Mouse (Mus musculus) cerebellum, adult 8-10 months (tissue): ENCODE measurements around the gene Smarcb1.

Source experiments
- DNase-seq: peaks from one replicate; pipeline ENCODE4 v3.0.0; 2022

Gene Smarcb1

GRCm38 (mm10) chr10:75884742-75885141, 36.7 kb downstream of the Smarcb1 start:
- DNase-seq, result no peak

DNA sequence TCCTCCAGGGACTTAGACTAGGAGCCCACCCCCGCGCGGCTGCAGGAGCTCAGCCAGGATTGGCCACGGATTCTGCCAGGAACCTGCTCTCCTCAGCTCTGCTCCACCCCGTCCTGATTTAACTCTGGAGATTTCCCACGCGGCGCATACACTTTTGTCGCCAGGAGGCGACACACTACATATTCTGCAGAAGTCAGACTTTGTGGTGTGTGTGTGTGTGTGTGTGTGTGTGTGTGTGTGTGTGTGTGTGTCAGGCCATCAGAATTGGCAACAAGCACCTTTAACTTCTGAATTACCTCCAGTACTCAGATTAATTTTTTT, 38.2 kb downstream of the Smarcb1 start:
- DNase-seq, result peak; percentile 71

- no peak for DNase-seq
These were observed 38.8 kb downstream of the Smarcb1 start for GRCm38 (mm10) chr10:75882433-75883231.

- no peak for DNase-seq
These were observed 39.6 kb downstream of the Smarcb1 start for GRCm38 (mm10) chr10:75881578-75882432.

- no peak for DNase-seq
These were observed 40.4 kb downstream of the Smarcb1 start for GRCm38 (mm10) chr10:75880771-75881577.

DNA sequence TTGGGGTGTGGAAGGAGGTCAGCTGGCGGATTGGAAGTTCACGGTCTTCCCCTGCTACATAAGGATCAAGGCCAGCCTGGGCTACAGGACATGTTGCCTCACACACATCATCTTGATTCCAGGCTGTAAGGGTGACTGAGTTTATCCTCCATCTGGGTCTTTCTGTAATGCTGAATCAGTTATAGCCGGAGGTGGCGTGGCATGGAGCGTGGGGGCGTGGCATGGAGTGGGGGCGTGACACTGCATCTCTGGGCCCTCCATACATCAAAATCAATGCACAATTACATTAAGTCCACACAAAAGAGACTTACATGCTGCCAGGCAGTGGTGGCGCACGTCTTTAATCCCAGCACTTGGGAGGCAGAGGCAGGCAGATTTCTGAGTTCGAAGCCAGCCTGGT, 41.1 kb downstream of the Smarcb1 start:
- no peak for DNase-seq

- DNase-seq, result no peak
These were observed 42.6 kb downstream of the Smarcb1 start for GRCm38 (mm10) chr10:75878836-75879235.

DNA sequence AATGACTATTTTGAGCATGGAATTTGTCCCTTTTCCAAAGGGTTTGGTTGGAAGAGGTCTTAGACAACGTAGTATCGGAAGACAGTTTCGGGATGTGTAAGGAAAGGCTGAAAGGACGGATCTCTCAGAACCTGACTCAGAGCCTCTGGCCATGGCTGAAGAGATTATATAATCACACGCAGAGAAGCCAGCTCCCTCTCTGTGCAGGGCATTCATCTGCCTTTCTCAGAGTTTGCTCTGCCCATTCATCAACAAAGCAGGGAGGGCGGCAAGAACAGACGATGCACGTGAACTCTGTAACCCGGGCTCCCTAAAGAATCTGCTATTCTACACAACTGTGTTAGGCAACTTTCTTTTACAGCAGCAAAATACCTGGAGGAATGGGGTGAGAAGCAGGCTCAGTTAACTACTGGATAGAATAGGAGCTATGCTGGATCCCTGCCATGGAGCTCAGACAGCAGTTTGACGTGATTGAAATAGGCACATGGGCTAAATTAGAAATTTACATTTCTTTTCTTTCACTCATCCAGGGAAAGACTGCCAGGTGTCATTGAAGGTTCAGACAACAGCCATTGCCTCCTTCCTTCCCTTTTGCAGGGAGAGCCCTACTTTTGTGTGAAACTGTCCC, 47.8 kb downstream of the Smarcb1 start:
- DNase-seq, result peak; percentile 65

- DNase-seq, result peak; percentile 92
These were observed 48.4 kb downstream of the Smarcb1 start for GRCm38 (mm10) chr10:75872915-75873542.

- DNase-seq, result no peak
These were observed 49.1 kb downstream of the Smarcb1 start for GRCm38 (mm10) chr10:75872025-75872914.

GRCm38 (mm10) chr10:75861587-75861986, 59.8 kb downstream of the Smarcb1 start:
- DNase-seq, result no peak

DNA sequence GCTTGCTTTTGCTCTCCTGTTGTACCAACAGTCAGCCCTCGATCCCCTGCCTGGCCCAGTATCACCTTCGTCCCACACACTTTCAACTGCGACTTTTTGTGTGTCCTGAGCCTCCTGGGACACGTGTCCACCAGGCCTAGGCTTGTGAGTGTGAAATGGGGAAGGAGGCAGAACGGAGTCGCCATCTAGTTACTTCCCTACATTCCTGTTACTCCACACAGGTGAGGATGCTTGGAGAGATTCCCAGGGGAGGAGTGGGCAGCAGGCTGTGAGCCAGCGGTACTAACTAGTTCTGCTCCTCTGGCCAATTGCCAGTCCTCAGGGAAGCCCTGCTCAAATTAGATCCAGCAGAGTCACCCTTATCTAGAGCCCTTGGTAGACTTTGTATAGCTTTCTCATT, 60.7 kb downstream of the Smarcb1 start:
- DNase-seq, result no peak

DNA sequence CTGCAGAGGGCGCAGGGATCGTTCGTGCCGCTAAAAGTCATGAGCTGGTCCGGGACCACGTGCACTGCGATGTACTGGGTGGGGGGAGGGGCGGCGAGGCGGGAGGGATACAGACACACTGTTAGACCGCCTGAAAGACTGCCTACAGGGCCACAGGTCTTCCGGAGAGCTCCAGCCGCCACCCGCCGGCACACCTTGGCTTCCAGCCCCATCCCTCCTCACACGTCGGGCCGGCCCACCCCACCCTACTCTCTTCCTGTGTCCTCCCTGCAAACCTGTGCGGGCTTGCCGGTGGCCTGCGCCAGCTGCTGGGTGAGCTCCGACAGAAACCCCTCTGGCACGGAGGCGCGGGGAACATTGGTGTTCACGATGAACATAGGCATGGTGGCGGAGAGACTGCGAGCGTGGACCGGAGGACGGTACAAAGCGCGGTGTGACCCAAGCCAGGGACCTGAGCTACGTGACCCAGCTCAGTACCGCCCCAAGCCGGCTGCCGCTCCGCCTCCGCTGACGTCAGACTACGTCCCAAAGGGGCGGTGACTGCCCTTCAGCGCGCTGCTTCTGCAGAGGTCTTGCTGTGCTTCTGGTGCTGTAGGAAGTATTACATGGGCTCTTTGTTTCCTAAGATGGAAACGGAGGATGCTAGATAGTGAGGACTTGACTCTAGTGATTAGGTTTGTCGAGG, 61.5 kb downstream of the Smarcb1 start, which contains the start of gene Mif:
Gene Mif (minus strand): TSS at position 455 of the 685 bp plus-strand sequence.
- peak; percentile 88 for DNase-seq

DNA sequence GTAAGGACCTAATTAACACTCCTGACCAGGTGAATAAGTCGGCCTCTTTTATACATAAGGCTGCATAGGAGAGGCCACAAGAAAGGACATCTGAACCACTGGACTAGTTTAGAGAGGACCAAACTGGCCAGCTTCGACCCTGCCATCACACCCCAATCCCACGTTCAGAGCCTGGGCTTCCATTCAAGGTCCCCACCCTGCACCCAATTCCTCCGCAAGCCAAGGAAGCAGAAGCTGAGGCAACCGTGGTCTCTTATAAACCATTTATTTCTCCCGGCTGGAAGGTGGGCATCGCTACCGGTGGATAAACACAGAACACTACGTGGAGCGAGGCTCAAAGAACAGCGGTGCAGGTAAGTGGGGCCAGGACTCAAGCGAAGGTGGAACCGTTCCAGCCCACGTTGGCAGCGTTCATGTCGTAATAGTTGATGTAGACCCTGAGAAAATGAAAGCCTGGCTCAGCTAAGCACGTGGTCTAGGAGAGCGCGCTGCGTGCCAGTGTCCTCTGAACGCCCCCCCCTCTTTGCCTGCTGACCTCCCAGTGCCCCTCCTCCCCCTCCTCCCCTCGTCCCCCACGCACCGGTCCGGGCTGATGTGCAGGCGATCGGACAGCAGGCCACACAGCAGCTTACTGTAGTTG, 62.2 kb downstream of the Smarcb1 start:
- no peak for DNase-seq

DNA sequence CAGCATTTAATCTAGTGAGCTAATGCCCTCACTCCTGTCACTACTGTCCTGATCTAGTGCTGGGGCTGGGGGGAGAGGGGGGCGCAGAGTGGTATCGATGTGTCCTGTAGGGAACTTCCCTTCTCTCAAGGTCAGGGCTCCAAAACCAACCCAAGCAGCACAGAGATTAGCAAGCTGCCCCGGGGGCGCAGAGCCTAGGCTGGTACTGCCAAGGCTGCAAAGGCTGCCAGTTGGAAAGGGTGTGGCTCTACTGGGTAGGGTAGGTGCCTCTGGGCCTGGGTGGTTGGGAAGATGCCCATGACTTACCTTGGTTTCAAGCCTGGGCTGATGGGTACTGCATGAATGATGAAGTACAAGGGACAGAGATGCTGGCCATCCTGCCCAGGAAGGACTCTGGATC, 63.8 kb downstream of the Smarcb1 start:
- DNase-seq, result no peak

DNA sequence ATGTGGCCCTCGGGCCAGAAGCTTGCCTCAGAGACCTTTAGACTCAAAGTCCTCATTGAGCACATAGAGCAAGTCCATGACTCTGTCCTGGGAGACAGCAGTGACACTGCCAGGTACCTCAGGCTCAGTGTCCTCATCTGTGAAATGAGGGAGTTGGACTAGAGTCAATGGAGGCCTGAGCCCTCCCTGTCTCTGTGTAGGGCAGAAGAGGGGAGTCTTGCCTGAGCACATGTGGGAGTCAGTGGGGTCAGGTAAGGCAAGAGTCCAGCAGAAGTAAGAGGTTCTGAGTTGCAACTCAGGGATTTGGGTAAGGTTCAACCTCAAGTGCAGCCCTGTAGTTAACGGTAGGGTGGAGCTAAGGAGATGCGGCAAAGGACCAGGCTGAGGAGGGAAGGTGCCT, 64.4 kb downstream of the Smarcb1 start:
- no peak for DNase-seq

GRCm38 (mm10) chr10:75856155-75856907, 65.1 kb downstream of the Smarcb1 start:
- no peak for DNase-seq

GRCm38 (mm10) chr10:75855416-75855981, 65.9 kb downstream of the Smarcb1 start:
- no peak for DNase-seq

- no peak for DNase-seq
These were observed 66.6 kb downstream of the Smarcb1 start for GRCm38 (mm10) chr10:75854791-75855190.
